Mouse (Mus musculus) retina, embryonic 14.5 days (tissue): ENCODE data around the gene Rubcnl.

Experiments used
- DNase-seq: peaks from one replicate; pipeline ENCODE4 v3.0.0-alpha.2; 2015; ENCODE audit warnings: low spot score

The Rubcnl gene

GRCm38 (mm10) chr14:75015856-75016714, at the start of gene Rubcnl:
Gene Rubcnl, plus strand, starts transcription at chr14:75016027.
- DNase-seq = peak; percentile 87

GRCm38 (mm10) chr14:74972216-74972615, 43.6 kb upstream of the Rubcnl start:
- no peak for DNase-seq

- DNase-seq = no peak
Measured at GRCm38 (mm10) chr14:74972687-74973086, 43.1 kb upstream of the Rubcnl start.

- no peak for DNase-seq
Measured at GRCm38 (mm10) chr14:74974136-74974651, 41.6 kb upstream of the Rubcnl start.

GRCm38 (mm10) chr14:74976972-74977371, 38.9 kb upstream of the Rubcnl start:
- no peak for DNase-seq

GRCm38 (mm10) chr14:74981016-74981415, 34.8 kb upstream of the Rubcnl start:
- no peak for DNase-seq

GRCm38 (mm10) chr14:74983079-74983478, 32.7 kb upstream of the Rubcnl start:
- DNase-seq = no peak

- DNase-seq = peak; percentile 12
Measured at GRCm38 (mm10) chr14:74984817-74985391, 30.9 kb upstream of the Rubcnl start.

GRCm38 (mm10) chr14:74985658-74986057, 30.2 kb upstream of the Rubcnl start:
- DNase-seq = no peak

- DNase-seq = no peak
Measured at GRCm38 (mm10) chr14:74986527-74986926, 29.3 kb upstream of the Rubcnl start.

- no peak for DNase-seq
Measured at GRCm38 (mm10) chr14:74989322-74989721, 26.5 kb upstream of the Rubcnl start.

- DNase-seq = no peak
Measured at GRCm38 (mm10) chr14:74989909-74990308, 25.9 kb upstream of the Rubcnl start.

GRCm38 (mm10) chr14:74990504-74990903, 25.3 kb upstream of the Rubcnl start:
- peak; percentile 93 for DNase-seq

- DNase-seq = no peak
Measured at GRCm38 (mm10) chr14:74996556-74996955, 19.3 kb upstream of the Rubcnl start.

- DNase-seq = no peak
Measured at GRCm38 (mm10) chr14:74997041-74997440, 18.8 kb upstream of the Rubcnl start.

GRCm38 (mm10) chr14:75001364-75001763, 14.5 kb upstream of the Rubcnl start:
- DNase-seq = no peak

- DNase-seq = no peak
Measured at GRCm38 (mm10) chr14:75003356-75003755, 12.5 kb upstream of the Rubcnl start.

- DNase-seq = no peak
Measured at GRCm38 (mm10) chr14:75005478-75006199, 10.2 kb upstream of the Rubcnl start.

- no peak for DNase-seq
Measured at GRCm38 (mm10) chr14:75010346-75010745, 5.5 kb upstream of the Rubcnl start.

GRCm38 (mm10) chr14:75010986-75011655, 4.7 kb upstream of the Rubcnl start:
- no peak for DNase-seq

- DNase-seq = no peak
Measured at GRCm38 (mm10) chr14:75016715-75017020, 841 bp downstream of the Rubcnl start.

- DNase-seq = no peak
Measured at GRCm38 (mm10) chr14:75017277-75017676, 1.4 kb downstream of the Rubcnl start.
